Mouse (Mus musculus) lung, embryonic 16.5 days (tissue): Measurements from ENCODE around the gene Ffar2. TPM values are rescaled to one million over a fixed set of nuclear protein-coding genes. Genes with fewer than 3 reads are reported as not detected.

Source experiments
- ATAC-seq: fragments of 200-750 bp; cut with Nextera tagmentation; 2 replicates; pipeline ENCODE4 v1.8.0; 2017; ENCODE audit warnings: low read depth, mild to moderate bottlenecking, moderate library complexity
- H3K27ac ChIP-seq: fragments of 300-500 bp; sonication (generic); 2 replicates; pipeline ENCODE4 v1.5.1; 2014; ENCODE audit warnings: mild to moderate bottlenecking, control low read depth, low read length
- H3K27me3 ChIP-seq: fragments of 300-500 bp; sonication (generic); 2 replicates; pipeline ENCODE4 v1.6.1; 2014; ENCODE audit warnings: low read depth, low read length, mixed read lengths; ENCODE audit not compliant: control insufficient read depth, insufficient read depth
- H3K36me3 ChIP-seq: fragments of 300-500 bp; sonication (generic); 2 replicates; pipeline ENCODE4 v1.6.1; 2014; ENCODE audit warnings: low read length; ENCODE audit not compliant: control insufficient read depth, insufficient read depth
- H3K4me1 ChIP-seq: fragments of 300-500 bp; sonication (generic); replicated peaks from 2 replicates; pipeline ENCODE4 v1.6.1; 2014; ENCODE audit warnings: low read length, mixed read lengths; ENCODE audit not compliant: control insufficient read depth, insufficient read depth
- H3K4me2 ChIP-seq: fragments of 300-500 bp; sonication (generic); 2 replicates; pipeline ENCODE4 v1.6.1; 2014; ENCODE audit warnings: low read depth, low read length, control low read depth
- H3K4me3 ChIP-seq: fragments of 300-500 bp; sonication (generic); 2 replicates; pipeline ENCODE4 v1.5.1; 2014; ENCODE audit warnings: mild to moderate bottlenecking, low read length, control low read depth
- H3K9ac ChIP-seq: fragments of 300-500 bp; sonication (generic); 2 replicates; pipeline ENCODE4 v1.6.1; 2014; ENCODE audit warnings: low read length, control low read depth
- H3K9me3 ChIP-seq: fragments of 300-500 bp; sonication (generic); 2 replicates; pipeline ENCODE4 v1.6.1; 2016; ENCODE audit warnings: low read length; ENCODE audit not compliant: control insufficient read depth
- WGBS: fragments of 180-500 bp; shearing (Covaris S2); extraction: QIAGEN DNeasy Blood & Tissue Kit; methylation state at CpG from one replicate; pipeline ENCODE4 v1.1.7; 2014; 5-methylcytosine and 5-hydroxymethylcytosine counted together
- polyA plus RNA-seq: library from polyadenylated mRNA; unstranded; fragments of >200 nt; fragmentation: Nextera tagmentation; extraction: Ambion mirVana; gene quantifications from 2 replicates; pipeline ENCODE4 v1.2.1, GENCODE M21; 2015

The Ffar2 gene
- polyA plus RNA-seq, 1 experiment from 2014 or later: 0.35 TPM

DNA sequence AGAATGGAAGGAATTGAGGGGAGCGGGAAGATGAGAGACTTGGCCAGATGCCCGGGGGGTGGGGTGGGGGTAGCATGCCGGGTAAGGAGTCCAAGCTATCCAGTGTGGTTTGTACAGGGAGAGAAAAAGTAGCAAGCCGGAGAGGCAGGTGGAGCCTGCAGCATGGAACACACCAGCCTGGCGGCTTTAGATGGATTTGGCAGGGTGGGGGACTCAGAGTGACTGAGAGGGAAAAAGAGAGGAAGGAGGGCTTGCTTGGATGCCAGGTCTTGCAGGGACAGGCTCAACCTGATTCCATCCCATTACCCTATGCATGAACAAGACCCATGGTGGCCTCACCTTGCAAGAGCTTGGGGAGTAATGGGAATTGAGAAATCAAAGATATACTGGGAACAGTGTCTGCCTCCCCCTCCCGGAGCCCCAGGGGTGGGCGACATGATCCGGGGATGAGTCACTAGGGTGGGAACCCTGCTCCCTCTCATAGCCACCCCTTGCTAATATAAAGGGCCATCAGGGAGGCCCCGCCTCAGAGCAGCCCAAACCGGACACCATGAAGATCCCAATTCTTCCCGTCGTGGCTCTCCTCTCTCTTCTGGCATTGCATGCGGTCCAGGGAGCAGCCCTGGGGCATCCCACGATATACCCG, 36.1 kb downstream of the Ffar2 start, which contains the start of gene Krtdap:
Gene Krtdap, plus strand, starts transcription at position 520 of the 646 bp plus-strand sequence.
- no peak within 1 kb of the TSS for H3K9ac ChIP-seq
- no peaks in the 10 kb centered on the region for H3K36me3 ChIP-seq
- no peaks in the 10 kb centered on the region for H3K9me3 ChIP-seq
- no peak within 1 kb of the TSS for H3K4me2 ChIP-seq
- no peaks in the 10 kb centered on the region for H3K27me3 ChIP-seq
- 39% methylated on average over 15 of the region's 15 CpGs for WGBS
- no peak within 1 kb of the TSS for H3K4me3 ChIP-seq
- no peak within 1 kb of the TSS for H3K27ac ChIP-seq
- no peak for ATAC-seq
- H3K4me1 ChIP-seq: no peaks in the 10 kb centered on the region; the same call in 1 of the 2 replicates

DNA sequence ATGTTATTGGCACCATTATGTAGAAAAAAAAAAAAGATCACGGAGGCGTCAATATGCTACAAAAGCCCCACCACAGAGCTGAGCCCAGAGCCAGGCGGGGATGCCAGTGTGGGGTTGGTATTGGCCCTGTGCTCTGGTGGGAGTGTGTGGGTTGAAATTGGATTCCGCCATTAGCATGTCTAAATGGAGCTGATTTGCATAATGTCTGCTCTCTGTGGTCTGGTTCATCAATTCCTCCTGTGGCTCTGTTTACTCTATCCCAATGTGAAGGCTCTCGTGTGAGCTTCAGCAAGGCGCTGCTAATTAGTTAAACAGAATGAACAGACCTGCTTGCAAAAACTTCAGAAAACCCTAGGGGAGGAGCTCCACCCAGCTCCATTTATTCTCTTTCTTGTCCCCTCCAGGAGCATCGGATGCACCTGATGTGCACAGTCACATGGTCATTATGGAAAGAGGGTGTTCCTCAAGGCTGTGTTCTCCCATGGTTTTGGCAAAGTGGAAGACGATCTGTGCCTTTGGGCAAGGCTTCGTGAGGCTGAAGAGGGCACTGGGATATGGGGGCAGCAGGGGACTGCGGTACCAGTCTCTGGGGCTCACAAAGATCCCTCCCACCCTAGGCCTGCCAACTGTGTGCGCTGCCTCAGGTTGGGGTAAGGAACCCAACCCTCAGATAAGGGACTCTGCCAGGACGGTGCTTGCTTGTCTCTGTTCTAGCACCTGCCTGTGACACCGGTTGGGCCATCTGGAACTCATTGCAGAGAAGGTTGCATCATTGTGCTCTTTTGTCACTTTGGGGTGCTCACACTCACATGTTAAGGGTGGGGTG, 37.6 kb downstream of the Ffar2 start:
- no peak overlapping the region for H3K27ac ChIP-seq
- no peak overlapping the region for H3K9ac ChIP-seq
- H3K36me3 ChIP-seq: no peaks in the 10 kb centered on the region
- H3K4me1 ChIP-seq: no peaks in the 10 kb centered on the region
- no peak for ATAC-seq
- H3K27me3 ChIP-seq: no peaks in the 10 kb centered on the region
- no peaks in the 10 kb centered on the region for H3K9me3 ChIP-seq
- H3K4me2 ChIP-seq: no peak overlapping the region
- WGBS: 67% methylated on average over 13 of the region's 13 CpGs
- no peak overlapping the region for H3K4me3 ChIP-seq

DNA sequence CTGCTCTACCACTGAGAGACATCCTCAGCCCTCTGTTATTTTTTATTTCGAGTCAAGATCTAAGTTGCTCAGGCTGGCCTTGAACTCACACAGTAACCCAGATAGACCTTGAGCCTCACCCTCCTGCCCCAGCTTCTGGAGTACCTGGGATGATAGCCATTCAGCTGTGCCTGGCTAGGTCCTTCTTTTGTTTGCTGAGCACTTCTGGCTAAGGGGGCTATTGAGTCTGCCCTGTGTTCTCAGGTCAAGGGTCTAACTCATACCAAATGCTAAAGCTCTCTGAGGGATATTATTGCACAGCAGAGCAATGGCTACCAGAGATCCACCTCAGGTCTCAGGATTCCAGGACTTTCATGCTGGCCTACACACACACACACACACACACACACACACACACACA, 38.4 kb downstream of the Ffar2 start:
- Histone ChIP-seq H3K4me1 (no peaks in the 10 kb centered on the region), H3K4me2 (no peak overlapping the region), H3K4me3 (no peak overlapping the region), H3K27ac (no peak overlapping the region), H3K27me3 (no peaks in the 10 kb centered on the region), H3K9me3 (no peaks in the 10 kb centered on the region), H3K9ac (no peak overlapping the region), H3K36me3 (no peaks in the 10 kb centered on the region)
- peak; percentile 47; the same call in 1 of the 2 replicates for ATAC-seq
- WGBS: 43% methylated on average over 1 of the region's 1 CpGs

DNA sequence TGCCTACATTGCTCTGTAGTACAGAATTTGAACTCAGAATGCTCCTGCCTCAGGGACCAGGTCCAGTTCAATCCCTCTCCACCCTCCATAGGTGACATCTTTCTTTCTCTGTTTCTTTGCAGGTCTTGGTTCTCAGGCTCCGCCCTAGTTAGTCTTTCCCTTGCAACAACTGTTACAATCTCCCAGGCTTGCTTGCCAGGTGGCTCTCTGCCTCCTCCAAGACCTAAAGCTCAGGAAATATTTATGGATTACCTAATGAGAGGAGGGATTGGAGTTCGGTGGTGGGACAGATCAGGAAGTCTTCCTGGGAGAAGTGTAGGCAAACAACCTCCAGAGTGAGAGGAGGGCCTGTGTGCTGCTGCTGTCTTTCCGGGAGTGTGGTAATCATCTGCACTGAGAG, 40.9 kb downstream of the Ffar2 start:
- Histone ChIP-seq H3K27ac (no peak overlapping the region), H3K27me3 (no peaks in the 10 kb centered on the region), H3K4me3 (no peak overlapping the region), H3K9me3 (no peaks in the 10 kb centered on the region), H3K9ac (no peak overlapping the region), H3K36me3 (no peaks in the 10 kb centered on the region), H3K4me2 (no peak overlapping the region), H3K4me1 (no peaks in the 10 kb centered on the region)
- no peak for ATAC-seq
- WGBS: 69% methylated on average over 3 of the region's 3 CpGs

DNA sequence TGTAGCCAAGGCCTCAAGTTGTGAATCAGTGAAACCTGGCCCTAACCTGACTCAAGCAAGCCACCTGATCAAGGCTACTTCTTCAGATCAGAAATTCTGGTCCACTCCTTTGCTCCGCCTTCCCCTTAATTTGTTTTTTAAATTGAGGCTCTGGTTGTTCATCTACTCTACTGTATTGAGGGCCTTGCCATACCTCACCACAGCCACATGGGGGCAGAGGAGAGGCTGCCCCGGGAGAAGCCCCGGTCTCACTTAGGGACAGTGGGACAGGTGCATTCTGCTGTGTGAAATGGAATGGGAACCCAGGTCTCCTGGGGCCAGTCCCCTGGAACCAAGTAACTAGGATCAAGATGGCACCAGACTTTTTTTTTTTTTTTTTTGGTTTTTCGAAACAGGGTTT, 41.8 kb downstream of the Ffar2 start:
- H3K27ac ChIP-seq: no peak overlapping the region
- no peaks in the 10 kb centered on the region for H3K27me3 ChIP-seq
- H3K9me3 ChIP-seq: no peaks in the 10 kb centered on the region
- 74% methylated on average over 4 of the region's 4 CpGs for WGBS
- H3K4me2 ChIP-seq: no peak overlapping the region
- no peaks in the 10 kb centered on the region for H3K36me3 ChIP-seq
- no peak overlapping the region for H3K4me3 ChIP-seq
- H3K9ac ChIP-seq: no peak overlapping the region
- no peak for ATAC-seq
- H3K4me1 ChIP-seq: no peaks in the 10 kb centered on the region

DNA sequence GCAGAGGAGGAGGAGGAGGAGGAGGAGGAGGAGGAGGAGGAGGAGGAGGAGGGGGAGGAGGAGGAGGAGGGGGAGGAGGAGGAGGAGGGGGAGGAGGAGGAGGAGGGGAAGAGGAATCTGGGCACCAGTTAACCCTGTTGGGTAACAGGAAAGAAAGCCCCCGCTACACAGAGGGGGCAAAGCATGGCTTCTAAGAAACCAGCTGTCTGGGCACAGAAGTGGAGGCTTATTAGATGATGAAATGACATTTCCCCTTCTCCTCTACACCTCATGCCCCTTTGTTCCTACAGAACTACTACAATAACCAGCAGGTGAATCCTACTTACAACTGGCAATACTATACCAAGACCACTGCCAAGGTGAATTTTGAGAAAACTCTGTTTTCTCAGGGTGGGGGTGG, 45.7 kb downstream of the Ffar2 start:
- no peak for ATAC-seq
- Histone ChIP-seq H3K36me3 (no peaks in the 10 kb centered on the region), H3K27me3 (no peaks in the 10 kb centered on the region), H3K9me3 (no peaks in the 10 kb centered on the region), H3K27ac (no peak overlapping the region), H3K4me1 (no peaks in the 10 kb centered on the region), H3K4me2 (no peak overlapping the region), H3K4me3 (no peak overlapping the region), H3K9ac (no peak overlapping the region)
- WGBS: 53% methylated on average over 1 of the region's 1 CpGs

DNA sequence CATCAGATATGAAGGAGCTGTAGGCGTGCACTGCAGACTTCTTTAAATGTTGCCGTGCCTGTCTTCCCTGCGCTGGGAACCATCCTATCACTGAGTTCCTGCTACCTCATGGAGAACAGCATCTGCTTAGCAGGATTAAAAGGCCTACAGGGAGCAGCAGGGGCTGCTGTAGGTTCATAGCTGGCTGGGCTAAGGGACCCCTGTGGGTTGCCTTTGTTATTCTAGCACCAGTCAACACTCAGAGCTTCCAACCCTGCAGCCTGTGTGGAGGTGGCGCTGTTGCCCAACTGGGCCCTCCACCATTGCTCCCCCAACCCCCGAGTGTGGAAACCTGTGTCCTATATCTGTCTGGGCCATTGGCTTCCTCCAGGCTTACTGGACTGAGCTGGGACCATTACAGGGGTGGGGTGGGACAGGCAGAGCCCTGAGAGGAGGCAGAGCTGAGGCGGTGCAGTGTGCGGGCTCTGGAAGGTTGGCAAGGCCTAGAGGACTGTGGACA, 46.4 kb downstream of the Ffar2 start:
- H3K27me3 ChIP-seq: no peaks in the 10 kb centered on the region
- H3K27ac ChIP-seq: no peak overlapping the region
- no peak overlapping the region for H3K9ac ChIP-seq
- ATAC-seq: no peak
- H3K9me3 ChIP-seq: no peaks in the 10 kb centered on the region
- H3K4me1 ChIP-seq: no peaks in the 10 kb centered on the region
- H3K4me3 ChIP-seq: no peak overlapping the region
- no peak overlapping the region for H3K4me2 ChIP-seq
- 54% methylated on average over 7 of the region's 7 CpGs for WGBS
- no peaks in the 10 kb centered on the region for H3K36me3 ChIP-seq

DNA sequence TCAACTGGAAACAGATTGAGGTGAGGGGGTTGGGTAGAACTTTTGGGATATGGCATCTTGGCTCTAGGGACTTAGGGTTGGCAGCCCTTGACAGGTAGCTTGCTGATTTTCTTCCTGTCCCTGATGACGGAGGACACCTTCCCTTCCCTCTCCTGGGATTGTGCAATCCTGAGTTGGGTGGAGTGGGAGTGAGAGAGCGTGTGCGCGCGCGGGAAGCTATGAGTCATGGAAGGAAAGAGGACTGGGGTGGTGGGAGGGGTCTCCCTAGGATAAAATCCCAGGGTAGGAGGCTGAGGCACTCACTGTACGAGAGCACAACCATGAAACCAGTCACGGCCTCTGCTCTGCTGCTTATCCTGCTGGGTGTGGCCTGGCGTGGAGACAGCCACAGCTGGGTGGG, 47.5 kb downstream of the Ffar2 start:
- Histone ChIP-seq H3K27ac (no peak overlapping the region), H3K36me3 (no peaks in the 10 kb centered on the region), H3K27me3 (no peaks in the 10 kb centered on the region), H3K4me3 (no peak overlapping the region), H3K4me2 (no peak overlapping the region), H3K9me3 (peaks cover 2% of the 10 kb centered on the region), H3K9ac (no peak overlapping the region), H3K4me1 (no peaks in the 10 kb centered on the region)
- 57% methylated on average over 9 of the region's 9 CpGs for WGBS
- peak; percentile 31; the same call in 1 of the 2 replicates for ATAC-seq

DNA sequence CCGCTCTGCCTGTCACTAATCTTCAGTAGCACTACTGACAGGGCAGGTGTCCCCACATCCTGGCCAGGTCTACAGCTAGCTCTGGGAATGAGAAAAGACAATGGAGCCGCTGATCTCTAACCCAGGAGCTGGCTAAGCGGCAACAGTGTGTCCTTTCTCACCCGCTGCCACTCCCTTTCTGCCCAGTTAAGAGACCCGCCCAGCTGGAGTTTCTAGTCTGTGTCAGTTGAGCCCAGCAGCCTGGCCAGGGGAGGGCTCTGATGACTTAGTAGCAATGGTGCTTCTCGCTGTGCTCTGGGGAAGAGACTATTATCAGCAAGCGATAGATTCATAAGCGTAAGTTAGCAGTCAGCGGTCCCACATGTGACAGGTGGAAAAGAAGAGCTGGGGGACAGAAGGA, 54.3 kb downstream of the Ffar2 start:
- H3K4me3 ChIP-seq: no peak overlapping the region
- H3K4me2 ChIP-seq: no peak overlapping the region
- H3K9ac ChIP-seq: no peak overlapping the region
- no peaks in the 10 kb centered on the region for H3K4me1 ChIP-seq
- H3K36me3 ChIP-seq: no peaks in the 10 kb centered on the region
- H3K27ac ChIP-seq: no peak overlapping the region
- WGBS: 33% methylated on average over 9 of the region's 9 CpGs
- no peak for ATAC-seq
- no peaks in the 10 kb centered on the region for H3K27me3 ChIP-seq
- H3K9me3 ChIP-seq: peaks cover 2% of the 10 kb centered on the region
